26 mouse cellular contexts compared by ENCODE assay signal in the genomic region with DNA sequence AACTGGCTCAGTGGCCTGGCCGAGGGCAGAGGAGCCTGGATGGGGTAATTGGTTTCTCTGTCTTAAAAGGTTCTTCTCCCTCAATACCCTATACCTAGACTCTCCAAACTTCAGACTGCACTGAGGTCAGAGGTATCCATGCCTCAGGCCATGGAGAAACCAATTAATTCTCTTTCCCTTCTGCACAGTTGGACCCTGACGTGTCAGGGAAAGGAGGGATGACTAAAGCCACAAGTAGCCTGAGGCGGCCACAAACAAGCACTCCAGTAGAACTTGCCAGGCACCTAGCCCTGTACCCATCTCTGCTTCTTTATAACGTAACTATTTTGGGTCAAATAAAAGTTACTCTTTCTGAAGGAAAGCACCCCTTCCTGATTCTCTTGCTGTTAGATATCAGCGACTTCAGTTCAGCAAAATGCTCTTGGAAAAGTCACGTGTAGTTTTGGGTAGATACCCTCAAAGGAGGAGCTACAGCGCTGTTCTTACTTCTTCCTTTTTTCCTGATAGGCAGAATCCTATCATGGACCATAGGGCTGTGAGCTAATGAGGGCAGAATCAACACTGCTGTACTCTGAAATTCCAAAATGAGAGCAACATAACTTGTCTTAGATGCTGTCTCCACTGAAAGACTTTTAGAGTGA. TPM values are rescaled to one million over a fixed set of nuclear protein-coding genes. Genes with fewer than 3 reads are reported as not detected.
DNase-seq lines count a peak whose midpoint lies in the region; ATAC-seq and TF ChIP-seq lines count a peak whose summit lies in the region.
"Had no signal": no experiment of that assay in that cellular context is flagged by ENCODE, and none has a peak within 500 bp of the region (broad histone marks: within the 10 kb centered on the region; RNA-seq: fewer than 3 reads in every experiment).

No protein-coding gene starts in this region.

- H3K9me3 ChIP-seq in liver, embryonic 13.5 days (replicated peaks): no peaks in the 10 kb centered on the region
- H3K9me3 ChIP-seq in liver, embryonic 12.5 days (replicated peaks): no peaks in the 10 kb centered on the region
- no peaks in the 10 kb centered on the region for H3K9me3 ChIP-seq in MEL (replicated peaks; ENCODE audit: insufficient read depth, low read length)
- no peaks in the 10 kb centered on the region for H3K9me3 ChIP-seq in hindbrain, embryonic 16.5 days (ENCODE audit: control insufficient read depth, low read length)
- H3K9me3 ChIP-seq: forebrain, embryonic 10.5 days; forebrain, embryonic 13.5 days; heart, embryonic 10.5 days; heart, embryonic 13.5 days had no signal

- TF ChIP-seq RAD21 in MEL (IDR thresholded peaks at IDR 0.05; ENCODE audit: low read depth, low read length): no peak

- no peak for DNase-seq in gastrocnemius, adult 2 months
- no peak for DNase-seq in gastrocnemius, postnatal 14 days
- no peak for DNase-seq in liver, embryonic 13.5 days
- DNase-seq in MEL (ENCODE audit: low read depth, low spot score) (no peak), Patski (ENCODE audit: low read depth, low spot score) (peak; percentile 79)
- no peak for DNase-seq in left cerebral cortex, adult 8-10 months (ENCODE audit: low spot score in 2 of 2)
- DNase-seq: adrenal gland, adult 8-10 months; adrenal gland, postnatal 36 days; cerebellum, adult 18-20 months; cerebellum, adult 9-10 months; cerebellum, postnatal 14 days; forebrain, postnatal 0 days; gastrocnemius, postnatal 36 days; heart, adult 11 months; heart, postnatal 14 days; heart, postnatal 4 days had no signal

- peaks cover 6% of the 10 kb centered on the region; the same call in 1 of the 2 replicates for H3K36me3 ChIP-seq in liver, embryonic 13.5 days
- H3K36me3 ChIP-seq in liver, embryonic 12.5 days: peaks cover 29% of the 10 kb centered on the region
- H3K36me3 ChIP-seq in MEL (ENCODE audit: control insufficient read depth in 1 of 2, insufficient read depth in 2 of 2, low read length in 2 of 2): no peaks in the 10 kb centered on the region
- no peaks in the 10 kb centered on the region for H3K36me3 ChIP-seq in hindbrain, embryonic 16.5 days (ENCODE audit: control insufficient read depth, insufficient read depth, low read length)
- H3K36me3 ChIP-seq: heart, embryonic 13.5 days had no signal

- no peak for TF ChIP-seq EP300 in MEL (IDR thresholded peaks at IDR 0.05; ENCODE audit: low read depth in 1 of 2, low read length in 2 of 2)

- peaks cover 51% of the 10 kb centered on the region for H3K4me1 ChIP-seq in liver, embryonic 13.5 days (replicated peaks)
- peaks cover 49% of the 10 kb centered on the region for H3K4me1 ChIP-seq in liver, embryonic 12.5 days
- no peaks in the 10 kb centered on the region for H3K4me1 ChIP-seq in MEL (ENCODE audit: control insufficient read depth in 1 of 2, insufficient read depth in 2 of 2, low read length in 2 of 2)
- H3K4me1 ChIP-seq in hindbrain, embryonic 16.5 days (ENCODE audit: control insufficient read depth, insufficient read depth, low read depth, low read length): peaks cover 17% of the 10 kb centered on the region

- H3K27me3 ChIP-seq in liver, embryonic 13.5 days: no peaks in the 10 kb centered on the region
- no peaks in the 10 kb centered on the region for H3K27me3 ChIP-seq in liver, embryonic 12.5 days (replicated peaks)
- H3K27me3 ChIP-seq in MEL (ENCODE audit: control insufficient read depth in 1 of 2, insufficient read depth in 2 of 2, low read length in 2 of 2) (no peaks in the 10 kb centered on the region), Patski (no peaks in the 10 kb centered on the region)
- no peaks in the 10 kb centered on the region for H3K27me3 ChIP-seq in hindbrain, embryonic 16.5 days (replicated peaks; ENCODE audit: control insufficient read depth, insufficient read depth, low read length)
- H3K27me3 ChIP-seq: forebrain, embryonic 13.5 days had no signal

- no peak for TF ChIP-seq POLR2A in MEL (IDR thresholded peaks at IDR 0.05; ENCODE audit: control insufficient read depth in 1 of 2, insufficient read depth in 1 of 2, low read depth in 1 of 2, low read length in 2 of 2, poor library complexity in 1 of 2)

- intact Hi-C loops in gastrocnemius, adult 2 months (cut with DNase I): no loop called here
- intact Hi-C loops in gastrocnemius, postnatal 14 days (cut with DNase I; ENCODE audit: low total_unique reads): no loop called here

- in situ Hi-C loops in Patski (cut with MboI; ENCODE audit: low pct_unique_long_range_greater_than_20kb): no loop called here

- no peak overlapping the region for H3K9ac ChIP-seq in liver, embryonic 13.5 days
- H3K9ac ChIP-seq in liver, embryonic 12.5 days: no peak overlapping the region
- H3K9ac ChIP-seq in MEL (ENCODE audit: control insufficient read depth, low read depth, low read length, poor library complexity, severe bottlenecking): no peak overlapping the region
- H3K9ac ChIP-seq in hindbrain, embryonic 16.5 days (ENCODE audit: low read depth, low read length): no peak overlapping the region
- H3K9ac ChIP-seq: forebrain, embryonic 13.5 days; forebrain, postnatal 0 days; heart, embryonic 13.5 days; hindbrain, embryonic 14.5 days had no signal

- ATAC-seq in liver, embryonic 13.5 days (ENCODE audit: low read depth): no peak
- no peak for ATAC-seq in liver, embryonic 12.5 days
- ATAC-seq in Patski: peak; percentile 84
- no peak for ATAC-seq in hindbrain, embryonic 16.5 days
- ATAC-seq: activated CD4-positive, CD25-positive, alpha-beta regulatory T cell, adult 4 months; CD4-positive, CD25-positive, alpha-beta regulatory T cell, adult 4 months; forebrain, embryonic 13.5 days; forebrain, postnatal 0 days; intestine, postnatal 0 days had no signal

- CTCF ChIA-PET in Patski (lab: Charles Lee): interaction anchor here (0.8 to 1.9 kb wide), 3 partner anchors 20 to 48 kb away, joined by 3 to 6 read pairs (median 4); no protein-coding TSS in a partner anchor

- H3K79me2 ChIP-seq in MEL (ENCODE audit: control insufficient read depth, insufficient read depth, low read length, poor library complexity): 0 out of 2 replicates have a peak, but pooled peaks cover 2% of the 10 kb centered on the region

- POLR2A ChIA-PET in Patski (lab: Charles Lee): interaction anchor here (0.6 kb wide), 1 partner anchor 286 kb away, joined by 4 read pairs; no protein-coding TSS in a partner anchor

- no peak overlapping the region for H3K4me3 ChIP-seq in gastrocnemius, adult 2 months
- H3K4me3 ChIP-seq in liver, embryonic 13.5 days (replicated peaks): no peak overlapping the region
- H3K4me3 ChIP-seq in liver, embryonic 12.5 days: no peak overlapping the region
- H3K4me3 ChIP-seq in MEL (ENCODE audit: control insufficient read depth in 1 of 2, insufficient read depth in 1 of 2, low read depth in 2 of 2, low read length in 2 of 2): no peak overlapping the region
- no peak overlapping the region for H3K4me3 ChIP-seq in hindbrain, embryonic 16.5 days (ENCODE audit: low read length)
- H3K4me3 ChIP-seq: forebrain, embryonic 10.5 days; forebrain, embryonic 13.5 days; heart, embryonic 10.5 days; heart, embryonic 13.5 days had no signal

- H3K27ac ChIP-seq in gastrocnemius, adult 2 months: 0 out of 2 replicates have a peak overlapping the region, but pooled peaks have one; percentile 21
- H3K27ac ChIP-seq in liver, embryonic 13.5 days: peak overlapping the region; percentile 24; the same call in 1 of the 2 replicates
- H3K27ac ChIP-seq in liver, embryonic 12.5 days: no peak overlapping the region
- H3K27ac ChIP-seq in MEL (ENCODE audit: control insufficient read depth, low read depth, low read length): no peak overlapping the region
- no peak overlapping the region for H3K27ac ChIP-seq in hindbrain, embryonic 16.5 days (ENCODE audit: low read depth, low read length)
- H3K27ac ChIP-seq: forebrain, embryonic 10.5 days; forebrain, embryonic 13.5 days; heart, embryonic 10.5 days; heart, embryonic 13.5 days; hindbrain, embryonic 14.5 days had no signal

- no peak for TF ChIP-seq CTCF in gastrocnemius, adult 2 months (IDR thresholded peaks at IDR 0.05)
- TF ChIP-seq CTCF in MEL (IDR thresholded peaks at IDR 0.05 in 2 of 3, conservative IDR thresholded peaks at IDR 0.05 in 1 of 3; ENCODE audit: control insufficient read depth in 1 of 3, insufficient read depth in 1 of 3, low read depth in 2 of 3, low read length in 3 of 3, poor library complexity in 1 of 3, severe bottlenecking in 1 of 3) (no peak), Patski (IDR thresholded peaks at IDR 0.05) (no peak)

- 69% methylated on average over 7 of the region's 7 CpGs for whole genome bisulfite sequencing in liver, embryonic 13.5 days (ENCODE audit: insufficient replicate concordance)
- WGBS in liver, embryonic 12.5 days (ENCODE audit: insufficient replicate concordance): 72% methylated on average over 7 of the region's 7 CpGs
- WGBS in hindbrain, embryonic 16.5 days: 81% methylated on average over 7 of the region's 7 CpGs

- H3K4me2 ChIP-seq in liver, embryonic 13.5 days: no peak overlapping the region
- no peak overlapping the region for H3K4me2 ChIP-seq in liver, embryonic 12.5 days
- H3K4me2 ChIP-seq in hindbrain, embryonic 16.5 days (ENCODE audit: low read length): no peak overlapping the region
- H3K4me2 ChIP-seq: forebrain, embryonic 13.5 days; heart, embryonic 13.5 days; hindbrain, embryonic 14.5 days had no signal

TF ChIP-seq in MEL, 35 proteins besides CTCF, POLR2A, EP300 and RAD21:
- no peak for TF ChIP-seq SIN3A (IDR thresholded peaks at IDR 0.05; ENCODE audit: low read length)
- no peak for TF ChIP-seq ZC3H11A (IDR thresholded peaks at IDR 0.05; ENCODE audit: low read depth, low read length)
- TF ChIP-seq USF1 (IDR thresholded peaks at IDR 0.05; ENCODE audit: low read depth, low read length): peak; percentile 60; the same call in 1 of the 2 replicates
TF ChIP-seq in MEL: peak in this region for 1.

RNA-seq across cellular contexts. Expression of gene Podxl, which starts 7.2 kb away (rescaled TPM):
- 10 to 100 TPM; 22.0 to 31.9 TPM for total RNA-seq in gastrocnemius, adult 2 months (2021)
- 10 to 100 TPM; 24.9 to 30.4 TPM for total RNA-seq in gastrocnemius, postnatal 14 days (2021)
- 10.9 and 13.5 TPM in 2 replicates for polyA plus RNA-seq in liver, embryonic 13.5 days (2015; fragmentation: Nextera tagmentation; extraction: Ambion mirVana)
- 23.0 and 24.5 TPM in 2 replicates for polyA plus RNA-seq in liver, embryonic 12.5 days (2016; fragmentation: Nextera tagmentation; extraction: Ambion mirVana)
- 14.2 and 19.1 TPM in 2 replicates for total RNA-seq in MEL (2012; rRNA removed)
- 10 to 100 TPM in 1 of 2 experiments, not detected in 1; 40.8 TPM for polyA plus RNA-seq in MEL (2012; ENCODE audit: insufficient read depth in 1 of 2, insufficient read length in 2 of 2, low read depth in 1 of 2, low replicate concordance in 2 of 2, missing spikeins in 1 of 2)
- 24.7 TPM for polyA plus RNA-seq in Patski (2021)
- 10 to 100 TPM; 20.1 to 23.1 (median 21.0) TPM for total RNA-seq in left cerebral cortex, adult 8-10 months (2022)
- 8.3 and 11.3 TPM in 2 replicates for polyA plus RNA-seq in hindbrain, embryonic 16.5 days (2015; fragmentation: Nextera tagmentation; extraction: Ambion mirVana)
- polyA plus RNA-seq: activated CD4-positive, CD25-positive, alpha-beta regulatory T cell, adult 4 months; CD4-positive, CD25-positive, alpha-beta regulatory T cell, adult 4 months had no signal

Comparison
In these comparisons a context has a peak if more than half of its experiments do, and no peak if none do; other contexts are left out.
1. H3K27ac ChIP-seq: peak in gastrocnemius, adult 2 months (single experiment) and liver, embryonic 13.5 days (single experiment); none in liver, embryonic 12.5 days (single experiment), MEL (single experiment) and hindbrain, embryonic 16.5 days (single experiment).